Mouse (Mus musculus) olfactory bulb, adult 2 months (tissue): Measurements from ENCODE around the gene Cmbl.

Experiments
- CTCF ChIP-seq: fragments of 200-500 bp; IDR thresholded peaks from 2 replicates; pipeline ENCODE4 v1.5.1; 2012; ENCODE audit warnings: low read depth, mild to moderate bottlenecking, low read length, moderate library complexity; ENCODE audit not compliant: insufficient read depth
- POLR2A ChIP-seq: fragments of 200-500 bp; IDR thresholded peaks from 2 replicates; pipeline ENCODE4 v1.6.1; 2012; ENCODE audit warnings: mild to moderate bottlenecking, low read depth, low read length, moderate library complexity; ENCODE audit not compliant: insufficient read depth

DNA sequence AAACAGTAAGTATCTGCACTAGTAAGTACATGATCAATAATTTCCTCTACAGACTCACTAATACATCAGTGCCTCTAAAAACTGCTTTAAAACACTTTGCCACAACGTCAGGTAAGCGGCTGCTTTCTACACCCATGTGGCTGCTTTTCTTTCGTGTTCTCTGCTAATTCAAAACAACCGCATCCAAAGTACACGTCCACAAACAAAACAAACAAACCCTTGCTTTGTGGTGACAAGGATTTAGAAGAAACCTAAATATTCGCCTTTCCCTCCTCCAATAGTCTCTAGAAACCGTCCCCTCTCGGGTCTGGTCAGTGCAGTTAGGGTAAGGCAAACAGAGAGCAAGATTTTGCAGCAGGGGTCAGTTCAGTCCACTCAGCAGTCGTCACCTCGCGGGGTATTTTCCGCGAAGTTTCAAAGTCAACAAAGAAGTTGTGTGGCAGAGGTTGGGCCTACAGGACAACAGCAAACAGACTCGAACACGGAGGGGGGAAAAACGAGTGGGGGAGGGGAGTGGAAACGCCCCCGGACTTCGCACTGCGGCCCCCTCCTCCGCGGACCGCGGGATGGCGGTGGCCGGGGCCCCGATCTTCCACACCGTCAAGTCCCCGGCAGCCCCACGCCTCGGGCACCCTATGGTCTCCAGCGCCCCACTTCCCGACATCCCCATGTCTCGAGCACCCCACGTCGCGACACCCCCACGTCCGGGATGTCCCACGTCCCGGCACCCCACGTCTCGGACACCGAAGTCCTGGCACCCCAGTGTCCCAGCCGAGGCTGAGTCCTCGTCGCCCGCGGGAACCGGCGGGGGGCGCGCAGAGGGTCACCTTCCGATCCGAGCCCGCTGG is 35.2 kb upstream of the Cmbl start:
- no peak for TF ChIP-seq CTCF
- no peak for TF ChIP-seq POLR2A
